20 mouse cellular contexts compared by ENCODE assay signal in the genomic region with DNA sequence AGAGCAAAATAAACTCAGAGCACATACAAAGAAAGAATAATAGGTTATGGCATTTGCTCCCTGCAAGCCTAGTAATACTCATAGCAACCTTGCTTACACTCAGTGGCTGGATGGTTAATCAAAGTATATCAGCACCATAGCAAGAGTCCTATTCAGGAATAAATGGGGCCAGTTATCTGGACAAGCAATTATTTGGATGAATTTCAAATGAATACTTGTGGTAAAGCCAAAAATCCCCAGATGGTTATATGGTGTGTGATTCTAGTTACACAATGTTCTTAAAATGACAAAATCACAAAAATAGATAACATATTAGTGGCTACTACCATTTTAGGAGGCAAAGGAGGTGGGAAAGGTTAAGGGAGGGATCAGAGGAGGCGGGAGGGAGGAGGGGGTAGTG. TPM values are rescaled to one million over a fixed set of nuclear protein-coding genes. Genes with fewer than 3 reads are reported as not detected.
"Had no signal": no experiment of that assay in that cellular context is flagged by ENCODE, and none has a peak within 500 bp of the region (broad histone marks: within the 10 kb centered on the region; RNA-seq: fewer than 3 reads in every experiment).

No protein-coding gene starts in this region.

- H3K9ac ChIP-seq: liver, postnatal 0 days; lung, embryonic 15.5 days; midbrain, embryonic 12.5 days; neural tube, embryonic 13.5 days; neural tube, embryonic 15.5 days had no signal

- H3K27me3 ChIP-seq: lung, embryonic 15.5 days; midbrain, embryonic 12.5 days; neural tube, embryonic 13.5 days; neural tube, embryonic 15.5 days had no signal

- H3K4me1 ChIP-seq: lung, embryonic 15.5 days; midbrain, embryonic 10.5 days; midbrain, embryonic 12.5 days; neural tube, embryonic 13.5 days; neural tube, embryonic 15.5 days had no signal

- H3K9me3 ChIP-seq: lung, embryonic 15.5 days; midbrain, embryonic 10.5 days; midbrain, embryonic 12.5 days; neural tube, embryonic 13.5 days; neural tube, embryonic 15.5 days had no signal

- DNase-seq: liver, postnatal 0 days; lung, adult 2 months; lung, postnatal 4 days; midbrain, embryonic 14.5 days; retina, postnatal 1 day; right cerebral cortex, adult 18-20 months; right cerebral cortex, postnatal 25 days; right cerebral cortex, postnatal 4 days; spleen, adult 18-20 months; thymus, adult 18-20 months; thymus, postnatal 14 days; thymus, postnatal 36 days had no signal

- H3K4me2 ChIP-seq: lung, embryonic 15.5 days; midbrain, embryonic 12.5 days; neural tube, embryonic 13.5 days; neural tube, embryonic 15.5 days had no signal

- H3K27ac ChIP-seq: lung, embryonic 15.5 days; midbrain, embryonic 10.5 days; midbrain, embryonic 12.5 days; neural tube, embryonic 13.5 days; neural tube, embryonic 15.5 days had no signal

- H3K36me3 ChIP-seq: lung, embryonic 15.5 days; midbrain, embryonic 10.5 days; midbrain, embryonic 12.5 days; neural tube, embryonic 13.5 days; neural tube, embryonic 15.5 days had no signal

- H3K4me3 ChIP-seq: lung, embryonic 15.5 days; midbrain, embryonic 10.5 days; midbrain, embryonic 12.5 days; myocyte; neural tube, embryonic 13.5 days; neural tube, embryonic 15.5 days had no signal

- ATAC-seq: liver, postnatal 0 days; lung, postnatal 0 days; midbrain, embryonic 16.5 days had no signal

RNA-seq across cellular contexts. Expression of a gene that starts 22.7 kb away (rescaled TPM):
- polyA plus RNA-seq: myocyte had no signal
